Mouse (Mus musculus) intestine, embryonic 16.5 days (tissue): ENCODE measurements around the gene Sh3d21. TPM values are rescaled to one million over a fixed set of nuclear protein-coding genes. Genes with fewer than 3 reads are reported as not detected.

Experiments used
- ATAC-seq: fragments of 200-750 bp; cut with Nextera tagmentation; 2 replicates; pipeline ENCODE4 v1.8.0; 2017; ENCODE audit warnings: moderate TSS enrichment, moderate library complexity
- H3K27ac ChIP-seq: fragments of 300-500 bp; sonication (generic); 2 replicates; pipeline ENCODE4 v1.5.1; 2014; ENCODE audit warnings: mild to moderate bottlenecking, low read length
- H3K27me3 ChIP-seq: fragments of 300-500 bp; sonication (generic); replicated peaks from 2 replicates; pipeline ENCODE4 v1.6.1; 2014; ENCODE audit warnings: low read length, control low read depth, mixed read lengths; ENCODE audit not compliant: control insufficient read depth, insufficient read depth
- H3K36me3 ChIP-seq: fragments of 300-500 bp; sonication (generic); 2 replicates; pipeline ENCODE4 v1.6.1; 2014; ENCODE audit warnings: low read length, control low read depth; ENCODE audit not compliant: control insufficient read depth, insufficient read depth
- H3K4me1 ChIP-seq: fragments of 300-500 bp; sonication (generic); 2 replicates; pipeline ENCODE4 v1.6.1; 2014; ENCODE audit warnings: low read length, control low read depth, mixed read lengths; ENCODE audit not compliant: control insufficient read depth, insufficient read depth
- H3K4me2 ChIP-seq: fragments of 300-500 bp; sonication (generic); 2 replicates; pipeline ENCODE4 v1.6.1; 2014; ENCODE audit warnings: low read depth, low read length, control low read depth
- H3K4me3 ChIP-seq: fragments of 300-500 bp; sonication (generic); 2 replicates; pipeline ENCODE4 v1.5.1; 2014; ENCODE audit warnings: mild to moderate bottlenecking, low read length
- H3K9ac ChIP-seq: fragments of 300-500 bp; sonication (generic); 2 replicates; pipeline ENCODE4 v1.6.1; 2014; ENCODE audit warnings: low read depth, low read length
- H3K9me3 ChIP-seq: fragments of 300-500 bp; sonication (generic); 2 replicates; pipeline ENCODE4 v1.6.1; 2016; ENCODE audit warnings: low read length, control low read depth; ENCODE audit not compliant: control insufficient read depth
- WGBS: fragments of 180-500 bp; shearing (Covaris S2); extraction: QIAGEN DNeasy Blood & Tissue Kit; methylation state at CpG from one replicate; pipeline ENCODE4 v1.1.7; 2014; 5-methylcytosine and 5-hydroxymethylcytosine counted together
- polyA plus RNA-seq: library from polyadenylated mRNA; unstranded; fragments of >200 nt; fragmentation: Nextera tagmentation; extraction: Ambion mirVana; gene quantifications from 2 replicates; pipeline ENCODE4 v1.2.1, GENCODE M21; 2015

Sh3d21 gene
- polyA plus RNA-seq, 1 experiment from 2014 or later = 13.2 TPM

DNA sequence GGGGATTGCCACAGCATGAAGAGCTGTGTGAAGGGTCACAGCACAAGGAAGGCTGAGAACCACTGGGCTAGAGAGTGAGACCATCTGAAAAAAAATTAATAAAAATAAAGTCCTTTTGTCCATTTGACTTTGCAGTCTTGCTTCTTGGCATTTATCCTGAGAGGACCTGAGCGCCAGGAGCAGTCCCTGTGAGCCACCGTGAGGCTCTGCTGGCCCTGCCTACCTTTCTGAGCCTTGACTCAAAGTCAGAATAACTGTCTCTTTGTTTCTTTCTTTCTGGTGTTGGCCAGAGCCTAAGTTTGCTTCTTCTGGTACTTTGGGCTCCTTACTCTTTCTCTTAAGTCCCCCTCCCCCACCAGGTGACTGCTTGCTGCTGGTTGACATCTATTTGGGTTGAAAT lies 42.8 kb downstream of the Sh3d21 start:
- Histone ChIP-seq H3K36me3 (peaks cover 8% of the 10 kb centered on the region), H3K9ac (no peak overlapping the region), H3K4me2 (no peak overlapping the region), H3K4me3 (no peak overlapping the region), H3K9me3 (0 out of 2 replicates have a peak, but pooled peaks cover 5% of the 10 kb centered on the region), H3K27me3 (no peaks in the 10 kb centered on the region), H3K27ac (no peak overlapping the region), H3K4me1 (no peaks in the 10 kb centered on the region)
- no peak for ATAC-seq
- WGBS = 96% methylated on average over 2 of the region's 2 CpGs

DNA sequence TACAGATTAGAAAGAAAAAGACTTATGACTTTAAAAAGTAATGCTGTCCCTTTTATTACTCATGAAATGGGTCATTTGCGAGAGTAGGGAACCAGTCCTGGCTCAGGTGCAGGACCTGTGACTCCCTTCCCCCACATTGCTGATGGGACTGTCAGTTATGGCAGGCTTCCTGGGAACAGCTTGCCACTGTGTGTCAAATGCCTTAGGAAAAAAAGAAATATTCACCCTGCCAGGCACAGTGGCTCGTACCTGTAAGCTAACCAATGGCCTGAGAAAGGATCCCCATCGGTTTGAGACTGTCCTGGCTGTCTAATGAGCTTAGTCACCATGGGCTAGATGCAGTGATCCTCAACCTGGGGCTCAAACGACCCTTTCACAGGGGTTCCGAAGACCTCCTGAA lies 43.2 kb downstream of the Sh3d21 start:
- no peak overlapping the region for H3K27ac ChIP-seq
- no peak overlapping the region for H3K4me3 ChIP-seq
- no peaks in the 10 kb centered on the region for H3K4me1 ChIP-seq
- H3K27me3 ChIP-seq = no peaks in the 10 kb centered on the region
- H3K4me2 ChIP-seq = no peak overlapping the region
- WGBS = 88% methylated on average over 5 of the region's 5 CpGs
- ATAC-seq = no peak
- H3K9me3 ChIP-seq = 0 out of 2 replicates have a peak, but pooled peaks cover 5% of the 10 kb centered on the region
- H3K36me3 ChIP-seq = peaks cover 7% of the 10 kb centered on the region
- H3K9ac ChIP-seq = no peak overlapping the region

- WGBS = 76% methylated on average over 1 of the region's 1 CpGs
- Histone ChIP-seq H3K27me3 (no peaks in the 10 kb centered on the region), H3K27ac (no peak overlapping the region), H3K9ac (no peak overlapping the region), H3K36me3 (peaks cover 7% of the 10 kb centered on the region), H3K9me3 (0 out of 2 replicates have a peak, but pooled peaks cover 5% of the 10 kb centered on the region), H3K4me2 (no peak overlapping the region), H3K4me3 (no peak overlapping the region), H3K4me1 (no peaks in the 10 kb centered on the region)
- no peak for ATAC-seq
Observed at GRCm38 (mm10) chr4:126119051-126119450, 44.2 kb downstream of the Sh3d21 start.

GRCm38 (mm10) chr4:126118651-126119050 lies 44.6 kb downstream of the Sh3d21 start:
- Histone ChIP-seq H3K27ac (no peak overlapping the region), H3K9ac (no peak overlapping the region), H3K27me3 (no peaks in the 10 kb centered on the region), H3K9me3 (0 out of 2 replicates have a peak, but pooled peaks cover 5% of the 10 kb centered on the region), H3K4me1 (0 out of 2 replicates have a peak, but pooled peaks cover 3% of the 10 kb centered on the region), H3K4me2 (no peak overlapping the region), H3K4me3 (no peak overlapping the region), H3K36me3 (peaks cover 7% of the 10 kb centered on the region)
- 80% methylated on average over 4 of the region's 4 CpGs for WGBS
- ATAC-seq = no peak

DNA sequence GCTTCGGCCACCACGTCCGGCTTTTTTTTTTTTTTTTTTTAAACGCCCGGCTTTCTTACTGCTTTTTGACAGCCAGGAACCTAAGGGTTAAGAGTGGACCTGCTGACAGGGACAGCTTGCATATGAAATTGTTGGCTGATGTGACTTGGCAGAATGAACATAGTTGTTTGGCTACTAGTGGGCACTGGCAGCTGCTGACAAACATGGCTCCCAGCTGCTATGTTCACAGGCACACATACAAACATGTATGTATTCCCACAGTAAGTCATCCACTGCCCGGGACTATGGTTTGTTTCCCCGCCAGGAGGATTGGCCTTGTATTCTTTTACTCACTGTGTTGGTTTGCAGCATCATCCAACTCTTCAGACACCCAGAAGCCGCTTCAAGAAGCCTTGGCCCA lies 46.2 kb downstream of the Sh3d21 start:
- Histone ChIP-seq H3K27ac (no peak overlapping the region), H3K4me2 (no peak overlapping the region), H3K9me3 (0 out of 2 replicates have a peak, but pooled peaks cover 5% of the 10 kb centered on the region), H3K27me3 (no peaks in the 10 kb centered on the region), H3K4me3 (no peak overlapping the region), H3K4me1 (peaks cover 8% of the 10 kb centered on the region; the same call in 1 of the 2 replicates), H3K36me3 (peaks cover 5% of the 10 kb centered on the region), H3K9ac (no peak overlapping the region)
- no peak for ATAC-seq
- WGBS = 78% methylated on average over 8 of the region's 8 CpGs

DNA sequence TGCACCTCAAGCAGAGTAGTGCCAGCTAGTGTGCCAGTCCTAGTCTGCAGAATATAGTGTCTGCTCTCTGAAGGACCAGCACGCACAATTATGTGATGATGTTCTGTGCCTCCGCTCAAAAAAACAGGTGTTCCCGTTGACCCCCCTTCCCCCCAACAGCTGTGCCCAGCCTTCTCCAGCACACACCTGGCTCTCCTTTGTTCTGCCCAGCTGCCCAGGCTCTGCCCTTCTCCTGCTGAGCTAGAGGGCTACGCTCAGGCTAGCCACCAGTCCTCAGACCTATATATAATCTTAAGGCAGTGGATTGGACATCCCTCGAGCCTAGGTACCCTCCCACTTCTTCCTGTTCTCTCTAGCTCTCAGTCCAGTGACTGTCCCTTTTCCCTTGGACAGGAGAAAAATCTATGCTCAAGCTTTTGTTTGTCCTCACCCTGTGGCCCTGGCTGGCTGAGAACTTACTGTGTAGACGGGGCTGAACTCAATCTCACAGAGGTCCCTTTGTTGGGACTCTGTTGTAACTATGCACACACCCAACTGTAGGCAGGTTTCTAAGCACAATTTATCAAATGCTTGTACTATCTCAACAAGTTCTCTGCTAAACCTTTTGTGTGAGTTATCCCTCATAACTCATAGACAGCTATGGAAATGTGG lies 47.3 kb downstream of the Sh3d21 start:
- no peak overlapping the region for H3K4me2 ChIP-seq
- H3K4me1 ChIP-seq = peaks cover 11% of the 10 kb centered on the region
- no peaks in the 10 kb centered on the region for H3K9me3 ChIP-seq
- no peak overlapping the region for H3K9ac ChIP-seq
- no peak for ATAC-seq
- H3K27me3 ChIP-seq = no peaks in the 10 kb centered on the region
- H3K36me3 ChIP-seq = no peaks in the 10 kb centered on the region
- no peak overlapping the region for H3K4me3 ChIP-seq
- 70% methylated on average over 6 of the region's 6 CpGs for WGBS
- H3K27ac ChIP-seq = no peak overlapping the region

- peaks cover 17% of the 10 kb centered on the region for H3K4me1 ChIP-seq
- no peak overlapping the region for H3K9ac ChIP-seq
- H3K27ac ChIP-seq = no peak overlapping the region
- 87% methylated on average over 9 of the region's 9 CpGs for WGBS
- ATAC-seq = no peak
- H3K36me3 ChIP-seq = no peaks in the 10 kb centered on the region
- no peak overlapping the region for H3K4me2 ChIP-seq
- no peak overlapping the region for H3K4me3 ChIP-seq
- H3K27me3 ChIP-seq = no peaks in the 10 kb centered on the region
- no peaks in the 10 kb centered on the region for H3K9me3 ChIP-seq
Observed at GRCm38 (mm10) chr4:126115411-126115810, 47.9 kb downstream of the Sh3d21 start.

- no peak for ATAC-seq
- no peaks in the 10 kb centered on the region for H3K36me3 ChIP-seq
- H3K4me1 ChIP-seq = peaks cover 28% of the 10 kb centered on the region
- H3K9me3 ChIP-seq = no peaks in the 10 kb centered on the region
- no peak overlapping the region for H3K27ac ChIP-seq
- H3K27me3 ChIP-seq = no peaks in the 10 kb centered on the region
- WGBS = 16% methylated on average over 6 of the region's 6 CpGs
- H3K4me2 ChIP-seq = no peak overlapping the region
- no peak overlapping the region for H3K4me3 ChIP-seq
- H3K9ac ChIP-seq = no peak overlapping the region
Observed at GRCm38 (mm10) chr4:126113943-126114342, 49.3 kb downstream of the Sh3d21 start.

DNA sequence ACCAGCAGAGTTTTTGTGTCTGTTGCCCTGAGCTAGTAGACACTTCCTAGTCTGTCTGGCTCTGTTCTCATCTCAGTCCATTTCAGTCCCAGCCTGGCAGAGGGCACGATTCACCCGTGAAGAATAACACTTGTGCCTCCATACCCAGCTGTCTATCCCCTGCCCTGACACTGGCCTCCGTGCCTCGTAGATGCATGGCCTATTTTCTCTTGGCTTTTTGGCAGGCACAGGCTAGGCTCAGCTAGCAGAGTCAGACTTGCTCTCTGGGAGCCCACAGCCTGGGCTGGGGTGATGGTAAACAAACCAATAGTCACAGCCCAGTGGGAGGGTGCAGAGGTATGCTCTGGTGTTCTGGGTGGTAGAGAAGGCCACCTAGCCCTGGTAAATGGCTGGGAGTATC lies 50.0 kb downstream of the Sh3d21 start:
- Histone ChIP-seq H3K4me3 (no peak overlapping the region), H3K36me3 (no peaks in the 10 kb centered on the region), H3K9ac (no peak overlapping the region), H3K27me3 (no peaks in the 10 kb centered on the region), H3K4me2 (no peak overlapping the region), H3K9me3 (no peaks in the 10 kb centered on the region), H3K4me1 (peaks cover 34% of the 10 kb centered on the region), H3K27ac (no peak overlapping the region)
- 70% methylated on average over 4 of the region's 4 CpGs for WGBS
- no peak for ATAC-seq

GRCm38 (mm10) chr4:126111153-126111549 lies 52.1 kb downstream of the Sh3d21 start:
- no peaks in the 10 kb centered on the region for H3K27me3 ChIP-seq
- H3K4me1 ChIP-seq = peaks cover 43% of the 10 kb centered on the region
- H3K4me3 ChIP-seq = no peak overlapping the region
- peak overlapping the region; percentile 81 for H3K27ac ChIP-seq
- ATAC-seq = peak; percentile 5; the same call in 1 of the 2 replicates
- H3K9me3 ChIP-seq = no peaks in the 10 kb centered on the region
- H3K9ac ChIP-seq = peak overlapping the region; percentile 48; the same call in 1 of the 2 replicates
- no peaks in the 10 kb centered on the region for H3K36me3 ChIP-seq
- peak overlapping the region; percentile 32 for H3K4me2 ChIP-seq
- WGBS = 23% methylated on average over 7 of the region's 7 CpGs
